Mouse (Mus musculus) CH12.LX (cell line): ENCODE results near the gene Slc5a12. TPM values are rescaled to one million over a fixed set of nuclear protein-coding genes. Genes with fewer than 3 reads are reported as not detected.

Experiments used
- DNase-seq: peaks from one replicate; pipeline ENCODE4 v3.0.0-alpha.2; 2013; ENCODE audit errors: extremely low read depth
- H3K27ac ChIP-seq: 2 replicates; pipeline ENCODE4 v1.5.1; 2012; ENCODE audit warnings: low read depth, mild to moderate bottlenecking, control low read depth, moderate library complexity; ENCODE audit not compliant: insufficient read depth
- H3K27me3 ChIP-seq: replicated peaks from 2 replicates; pipeline ENCODE3; 2012; ENCODE audit warnings: inconsistent platforms
- H3K36me3 ChIP-seq, 2 experiments: replicated peaks in 1 of 2; 2 replicates each; pipeline versions ENCODE3 to v1.6.1; 2012; ENCODE audit warnings: inconsistent platforms in 1 of 2, low read length in 1 of 2, mild to moderate bottlenecking in 1 of 2, mixed read lengths in 1 of 2, moderate library complexity in 1 of 2; ENCODE audit not compliant: control insufficient read depth in 1 of 2, insufficient read depth in 1 of 2
- H3K4me1 ChIP-seq, 2 experiments: 2 replicates each; pipeline ENCODE4 v1.6.1; 2012; ENCODE audit warnings: inconsistent platforms in 1 of 2, moderate library complexity in 1 of 2; ENCODE audit not compliant: insufficient read depth in 2 of 2, control insufficient read depth in 1 of 2
- H3K4me2 ChIP-seq: 2 replicates; pipeline ENCODE4 v1.6.1; 2012; ENCODE audit warnings: low read depth, mild to moderate bottlenecking, control low read depth; ENCODE audit not compliant: poor library complexity, insufficient read depth, severe bottlenecking
- H3K4me3 ChIP-seq, 3 experiments: fragments of 150-350 bp in 1 of 3; sonication (generic) in 1 of 3; replicated peaks in 1 of 3; 2 replicates each; pipeline versions ENCODE3 to v1.5.1; 2011 to 2012; ENCODE audit warnings: low read depth in 2 of 3, low read length in 2 of 3, mild to moderate bottlenecking in 2 of 3, moderate library complexity in 2 of 3, control low read depth in 1 of 3, improper control_type of control experiment in 1 of 3, inconsistent platforms in 1 of 3, mixed read lengths in 1 of 3; ENCODE audit not compliant: poor library complexity in 1 of 3
- H3K79me2 ChIP-seq: replicated peaks from 2 replicates; pipeline ENCODE4 v1.6.1; 2012; ENCODE audit warnings: mild to moderate bottlenecking, moderate library complexity; ENCODE audit not compliant: control insufficient read depth, poor library complexity, insufficient read depth, severe bottlenecking; ENCODE audit errors: extremely low read depth
- H3K9ac ChIP-seq: 2 replicates; pipeline ENCODE4 v1.6.1; 2012; ENCODE audit warnings: low read depth, mild to moderate bottlenecking, control low read depth, moderate library complexity; ENCODE audit not compliant: insufficient read depth
- H3K9me3 ChIP-seq: replicated peaks from 2 replicates; pipeline ENCODE3; 2012; ENCODE audit warnings: low read length, inconsistent platforms, mixed read lengths
- BHLHE40 ChIP-seq: IDR thresholded peaks from 2 replicates; pipeline ENCODE4 v1.6.1; 2011; ENCODE audit warnings: mild to moderate bottlenecking, low read depth, low read length, improper control_type of control experiment
- CTCF ChIP-seq, 2 experiments: IDR thresholded peaks in 1 of 2; conservative IDR thresholded peaks in 1 of 2; 2 replicates each; pipeline ENCODE4 v1.5.1; 2011 to 2012; ENCODE audit warnings: low read depth in 2 of 2, low read length in 2 of 2, improper control_type of control experiment in 1 of 2, inconsistent platforms in 1 of 2, mild to moderate bottlenecking in 1 of 2, moderate library complexity in 1 of 2
- GABPA ChIP-seq: IDR thresholded peaks from 2 replicates; pipeline ENCODE4 v1.6.1; 2012; ENCODE audit warnings: low read depth, low read length, improper control_type of control experiment, inconsistent platforms; ENCODE audit not compliant: insufficient replicate concordance
- HCFC1 ChIP-seq: IDR thresholded peaks from 2 replicates; pipeline ENCODE4 v1.6.1; 2012; ENCODE audit warnings: low read depth, mild to moderate bottlenecking, inconsistent platforms, low read length, improper control_type of control experiment
- MYC ChIP-seq: IDR thresholded peaks from 2 replicates; pipeline ENCODE4 v1.6.1; 2011; ENCODE audit warnings: low read depth, mild to moderate bottlenecking, improper control_type of control experiment, low read length
- NRF1 ChIP-seq: IDR thresholded peaks from 2 replicates; pipeline ENCODE4 v1.6.1; 2014; ENCODE audit warnings: low read depth, mild to moderate bottlenecking, inconsistent platforms, low read length, improper control_type of control experiment, moderate library complexity
- POLR2AphosphoS2 ChIP-seq: IDR thresholded peaks from 2 replicates; pipeline ENCODE4 v1.6.1; 2011; ENCODE audit warnings: low read depth, low read length, improper control_type of control experiment
- RAD21 ChIP-seq: IDR thresholded peaks from 2 replicates; pipeline ENCODE4 v1.6.1; 2011; ENCODE audit warnings: low read depth, mild to moderate bottlenecking, low read length, improper control_type of control experiment, moderate library complexity
- SIN3A ChIP-seq: IDR thresholded peaks from 2 replicates; pipeline ENCODE4 v1.6.1; 2012; ENCODE audit warnings: low read length, improper control_type of control experiment, inconsistent platforms
- SMC3 ChIP-seq: IDR thresholded peaks from 2 replicates; pipeline ENCODE4 v1.6.1; 2011; ENCODE audit warnings: low read depth, low read length, improper control_type of control experiment
- USF1 ChIP-seq: IDR thresholded peaks from 2 replicates; pipeline ENCODE4 v1.6.1; 2014; ENCODE audit warnings: low read depth, mild to moderate bottlenecking, inconsistent platforms, low read length, improper control_type of control experiment
- USF2 ChIP-seq: conservative IDR thresholded peaks from 2 replicates; pipeline ENCODE4 v1.6.1; 2011; ENCODE audit warnings: low read depth, low read length, improper control_type of control experiment
- dilution Hi-C: fragments of 300-500 bp; cut with MboI; formaldehyde crosslinking; loops from 2 replicates; pipeline ENCODE4 v1.14.3; 2020; ENCODE audit warnings: low sequenced_read_pairs; ENCODE audit not compliant: extremely low pct_unique_long_range_greater_than_20kb, extremely low pct_ligation_motif_present
- in situ Hi-C: fragments of 300-500 bp; cut with MboI; formaldehyde crosslinking; loops from 3 replicates; pipeline ENCODE4 v1.14.3; 2019; ENCODE audit warnings: low sequenced_read_pairs, low pct_ligation_motif_present, low pct_unique_long_range_greater_than_20kb, mixed read lengths
- polyA plus RNA-seq: library from polyadenylated mRNA; unstranded; fragments of >175 nt; gene quantifications from 2 replicates; pipeline ENCODE4 v1.2.1, GENCODE M21; 2012; ENCODE audit warnings: low read depth; ENCODE audit not compliant: insufficient read length
- total RNA-seq, 2 experiments: library from RNA; depleted of rRNA; stranded (reverse); fragments of 300-350 nt in 1 of 2; fragments of >200 nt in 1 of 2; gene quantifications; 2 replicates each; pipeline ENCODE4 v1.2.3; 2012 to 2014

Gene Slc5a12
- total and polyA plus RNA-seq, 3 experiments, result not detected

GRCm38 (mm10) chr2:110562621-110563020 lies 34.5 kb upstream of the Slc5a12 start:
- H3K27ac ChIP-seq, result no peak overlapping the region
- in situ Hi-C loops, result loop anchor here (10.0 to 25.0 kb wide), 2 partner anchors 338 to 650 kb away; partner anchors contain the start of gene Lgr4
- H3K27me3 ChIP-seq, result no peaks in the 10 kb centered on the region
- peaks cover 26% of the 10 kb centered on the region for H3K9me3 ChIP-seq
- no peak overlapping the region for H3K4me2 ChIP-seq
- H3K4me1 ChIP-seq, result no peaks in the 10 kb centered on the region
- no peak for TF ChIP-seq CTCF (conservative IDR thresholded peaks at IDR 0.05 in 1 of 2, IDR thresholded peaks at IDR 0.05 in 1 of 2; ENCODE audit: low read depth in 2 of 2, low read length in 2 of 2)
- TF ChIP-seq, all 38 proteins: peak for 0
- H3K4me3 ChIP-seq, result no peak overlapping the region
- no peaks in the 10 kb centered on the region for H3K36me3 ChIP-seq
- H3K9ac ChIP-seq, result no peak overlapping the region
- dilution Hi-C loops, result no loop called here
- no peak for DNase-seq
- H3K79me2 ChIP-seq, result no peaks in the 10 kb centered on the region

DNA sequence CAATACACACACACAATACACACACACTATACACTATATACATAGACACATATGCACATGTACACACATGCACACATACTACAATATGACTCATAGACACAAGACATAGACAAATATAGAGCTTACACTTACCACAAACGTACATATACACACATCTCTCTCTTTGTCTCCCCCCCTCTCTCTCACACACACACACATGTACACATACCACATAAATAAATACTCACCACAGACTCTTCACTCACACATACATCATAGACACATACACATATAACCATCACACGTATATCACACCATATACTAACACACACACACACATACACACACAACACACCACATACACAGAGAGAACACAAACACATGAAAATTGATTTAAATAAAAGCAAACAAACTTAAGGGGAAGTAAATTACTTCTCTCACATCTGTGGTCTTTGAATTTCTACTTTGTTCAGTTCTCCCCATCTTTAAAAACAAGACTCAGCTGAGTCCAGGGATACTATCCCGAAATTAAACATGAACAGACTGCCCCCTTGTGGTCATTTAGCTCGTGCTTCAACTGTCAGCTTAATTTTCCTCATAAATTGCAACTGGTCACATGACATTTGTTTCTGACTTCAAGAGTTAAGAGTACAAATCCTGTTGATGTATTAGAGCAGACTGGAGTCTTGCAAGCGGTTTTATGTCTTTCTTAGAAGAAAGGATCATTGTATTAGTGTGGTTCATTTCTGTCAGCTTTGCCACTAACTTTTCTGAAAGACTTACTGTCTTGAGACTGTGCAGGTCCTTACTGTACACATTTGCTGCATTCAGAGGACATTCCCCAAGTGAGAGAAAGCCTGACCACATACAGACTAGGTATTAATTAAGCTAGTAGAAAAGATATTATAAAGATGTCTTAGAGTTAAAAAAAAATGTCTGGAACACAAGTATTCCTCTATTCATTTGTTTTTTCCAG lies 32.1 kb upstream of the Slc5a12 start:
- H3K9ac ChIP-seq, result no peak overlapping the region
- H3K79me2 ChIP-seq, result no peaks in the 10 kb centered on the region
- H3K9me3 ChIP-seq, result peaks cover 26% of the 10 kb centered on the region
- H3K4me2 ChIP-seq, result no peak overlapping the region
- no peak overlapping the region for H3K27ac ChIP-seq
- no peak for TF ChIP-seq POLR2AphosphoS2
- no peak for TF ChIP-seq USF2
- TF ChIP-seq RAD21, result peak; percentile 45
- no peak for TF ChIP-seq MYC
- no peak for TF ChIP-seq USF1
- TF ChIP-seq BHLHE40, result no peak
- peak in 1 of 2 experiments; percentile 44; a peak in 2 of 4 replicates for TF ChIP-seq CTCF (conservative IDR thresholded peaks at IDR 0.05 in 1 of 2, IDR thresholded peaks at IDR 0.05 in 1 of 2; ENCODE audit: low read depth in 2 of 2, low read length in 2 of 2)
- peak; percentile 40 for TF ChIP-seq SMC3
- no peak for TF ChIP-seq GABPA
- TF ChIP-seq SIN3A, result no peak
- TF ChIP-seq NRF1, result no peak
- TF ChIP-seq HCFC1, result no peak
- no peaks in the 10 kb centered on the region for H3K4me1 ChIP-seq
- DNase-seq, result peak; percentile 10
- no peak overlapping the region for H3K4me3 ChIP-seq
- dilution Hi-C loops (no loop called here), in situ Hi-C loops (loop anchor here (10.0 to 25.0 kb wide), 2 partner anchors 340 to 653 kb away; partner anchors contain the start of gene Lgr4)
- no peaks in the 10 kb centered on the region for H3K36me3 ChIP-seq
- no peaks in the 10 kb centered on the region for H3K27me3 ChIP-seq
